Mouse (Mus musculus) CH12.LX (cell line): ENCODE results near the gene Ap1g1.

Experiments used
- CTCF ChIP-seq, 2 experiments: IDR thresholded peaks in 1 of 2; conservative IDR thresholded peaks in 1 of 2; 2 replicates each; pipeline ENCODE4 v1.5.1; 2011 to 2012; ENCODE audit warnings: low read depth in 2 of 2, low read length in 2 of 2, improper control_type of control experiment in 1 of 2, inconsistent platforms in 1 of 2, mild to moderate bottlenecking in 1 of 2, moderate library complexity in 1 of 2
- POLR2A ChIP-seq: IDR thresholded peaks from 2 replicates; pipeline ENCODE4 v1.6.1; 2011; ENCODE audit warnings: low read depth, mild to moderate bottlenecking, improper control_type of control experiment, low read length
- USF1 ChIP-seq: IDR thresholded peaks from 2 replicates; pipeline ENCODE4 v1.6.1; 2014; ENCODE audit warnings: low read depth, mild to moderate bottlenecking, inconsistent platforms, low read length, improper control_type of control experiment

DNA sequence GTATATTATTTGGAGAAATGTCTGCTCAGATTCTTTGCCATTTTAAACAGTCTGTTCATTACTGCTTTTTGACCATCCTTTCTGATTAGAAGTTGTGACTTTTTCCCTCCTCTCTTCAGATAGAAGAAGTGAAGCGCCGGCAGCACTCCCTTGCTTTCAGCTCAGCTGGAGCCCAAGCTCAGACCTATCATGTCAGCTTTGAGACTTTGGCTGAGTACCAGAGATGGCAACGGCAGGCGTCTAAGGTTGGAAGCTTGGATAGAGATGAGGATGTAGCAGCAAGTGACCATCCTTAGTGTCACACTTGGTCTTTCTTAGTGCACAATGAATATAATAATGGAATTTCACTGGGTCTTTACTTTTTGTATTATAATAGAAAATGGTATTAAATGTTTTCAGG lies 129.0 kb downstream of the Ap1g1 start:
- TF ChIP-seq POLR2A (no peak), CTCF (conservative IDR thresholded peaks at IDR 0.05 in 1 of 2, IDR thresholded peaks at IDR 0.05 in 1 of 2; ENCODE audit: low read depth in 2 of 2, low read length in 2 of 2) (no peak), USF1 (no peak)
